In genomic region chr7:65373336-65373735, GRCm38 (mm10) we compare ENCODE assay signal across 8 mouse cellular contexts.
A peak's percentile ranks its signal among the peaks of the same experiment; 100 is the strongest.
DNase-seq lines count a peak whose midpoint lies in the region; TF ChIP-seq lines count a peak whose summit lies in the region.
"Had no signal": no experiment of that assay in that cellular context is flagged by ENCODE, and none has a peak within 500 bp of the region (broad histone marks: within the 10 kb centered on the region; RNA-seq: fewer than 3 reads in every experiment).

No protein-coding gene starts in this region.

- TF ChIP-seq CTCF in left cerebral cortex, adult 2 months (IDR thresholded peaks at IDR 0.05) = no peak
- no peak for TF ChIP-seq CTCF in thymus, adult 2 months (IDR thresholded peaks at IDR 0.05; ENCODE audit: borderline replicate concordance, control insufficient read depth, extremely low read depth, insufficient read depth, low read length, poor library complexity)

- 0 out of 2 replicates have a peak overlapping the region, but pooled peaks have one; percentile 2 for H3K27ac ChIP-seq in left cerebral cortex, adult 2 months
- peak overlapping the region; percentile 26 for H3K27ac ChIP-seq in brown adipose tissue, adult 24 weeks (replicated peaks; ENCODE audit: low read depth, low read length)
- no peak overlapping the region for H3K27ac ChIP-seq in thymus, adult 2 months (ENCODE audit: control insufficient read depth, insufficient read depth, low read length)
- H3K27ac ChIP-seq: embryonic facial prominence, embryonic 15.5 days had no signal

- TF ChIP-seq POLR2A in thymus, adult 2 months (IDR thresholded peaks at IDR 0.05; ENCODE audit: control insufficient read depth, extremely low read depth, insufficient read depth, low read length, poor library complexity) = no peak

- H3K36me3 ChIP-seq in thymus, adult 2 months (ENCODE audit: control insufficient read depth, insufficient read depth, low read length) = no peaks in the 10 kb centered on the region
- H3K36me3 ChIP-seq: embryonic facial prominence, embryonic 15.5 days had no signal

- H3K27me3 ChIP-seq in thymus, adult 2 months (ENCODE audit: control insufficient read depth, insufficient read depth, low read length) = peaks cover 13% of the 10 kb centered on the region
- H3K27me3 ChIP-seq: embryonic facial prominence, embryonic 15.5 days had no signal

- 2% methylated on average over 8 of the region's 8 CpGs for WGBS in thymus, adult 2 months

- intact Hi-C loops in left cerebral cortex, adult 2 months (cut with DNase I) = loop anchor here (5.0 kb wide), 1 partner anchor 39 kb away; no protein-coding TSS in a partner anchor

- peaks cover 13% of the 10 kb centered on the region for H3K4me1 ChIP-seq in brown adipose tissue, adult 24 weeks (ENCODE audit: control insufficient read depth, insufficient read depth, insufficient read length, low read length)
- H3K4me1 ChIP-seq in thymus, adult 2 months (replicated peaks; ENCODE audit: control insufficient read depth, insufficient read depth, low read length) = peaks cover 7% of the 10 kb centered on the region

- no peak for DNase-seq in left cerebral cortex, adult 2 months (ENCODE audit: extremely low spot score in 1 of 2, low spot score in 2 of 2)
- DNase-seq in left cerebral cortex, adult 8-10 months (ENCODE audit: low spot score in 2 of 2) = no peak
- DNase-seq in kidney, postnatal 25 days = peak; percentile 34 to 51
- DNase-seq in thymus, adult 2 months = peak; percentile 47
- DNase-seq in adrenal gland, postnatal 25 days = no peak
- DNase-seq in urinary bladder, postnatal 10 days (ENCODE audit: low spot score) = no peak

- H3K4me3 ChIP-seq in left cerebral cortex, adult 2 months = no peak overlapping the region
- H3K4me3 ChIP-seq in brown adipose tissue, adult 24 weeks (ENCODE audit: insufficient read depth, low read depth, low read length) = no peak overlapping the region
- H3K4me3 ChIP-seq in thymus, adult 2 months (ENCODE audit: control insufficient read depth, insufficient read depth, low read length) = no peak overlapping the region
- H3K4me3 ChIP-seq: embryonic facial prominence, embryonic 15.5 days had no signal

Comparison
In these comparisons a context has a peak if more than half of its experiments do, and no peak if none do; other contexts are left out.
1. DNase-seq: peak in kidney, postnatal 25 days (2 of 2) and thymus, adult 2 months (single experiment); none in left cerebral cortex, adult 2 months (0 of 2), left cerebral cortex, adult 8-10 months (0 of 2), adrenal gland, postnatal 25 days (single experiment) and urinary bladder, postnatal 10 days (single experiment).